Mouse (Mus musculus) frontal cortex, postnatal 14 days (tissue): ENCODE measurements around the gene Map9.
"Not testable (repeated sequence)": the region's sequence is repeated elsewhere in the genome, so short reads cannot be mapped to it uniquely, and the experiment has no call there.

Experiments
- DNase-seq, 2 experiments: peaks; one replicate each; pipeline ENCODE4 v3.0.0; 2022; ENCODE audit warnings: low spot score in 2 of 2

Map9 gene

DNA sequence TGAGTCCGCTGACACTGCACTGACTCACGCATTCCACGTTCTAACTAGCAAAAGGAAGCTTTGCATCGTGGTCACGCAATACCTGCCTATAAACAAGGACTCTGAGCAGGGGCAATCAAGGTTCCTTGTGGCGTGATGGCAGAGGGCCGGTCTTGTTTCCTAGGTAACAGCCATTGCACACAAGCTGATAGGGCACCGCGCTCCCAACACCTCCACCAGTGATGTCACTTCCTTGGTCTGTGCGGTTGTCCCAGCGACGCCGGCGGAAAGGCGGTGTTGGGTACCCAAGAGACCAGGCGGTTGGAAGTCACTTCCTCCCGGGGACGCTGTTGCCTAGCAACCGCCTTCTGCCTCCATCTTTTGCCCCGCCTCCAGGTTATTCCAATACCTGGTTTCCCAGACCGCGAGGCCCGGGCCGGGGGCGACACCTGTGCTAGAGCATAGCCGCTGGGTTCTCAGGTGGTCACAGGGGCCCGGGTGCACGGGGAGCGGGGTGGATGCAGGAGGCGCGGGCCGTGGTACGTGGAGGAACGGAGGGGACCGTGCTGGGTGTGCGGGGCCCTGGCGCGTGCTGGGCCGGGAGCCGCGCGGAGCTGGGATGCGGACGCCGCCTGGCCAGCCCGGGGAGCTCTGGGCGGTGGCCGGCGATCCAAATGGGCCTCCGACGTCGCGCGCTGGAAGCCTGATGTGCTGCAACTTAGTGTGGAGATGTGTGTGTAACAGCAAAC, at the start of gene Map9:
TSS of gene Map9 (plus strand) at position 248 of the 728 bp plus-strand sequence.
- peak; percentile 95 to 99 for DNase-seq

DNA sequence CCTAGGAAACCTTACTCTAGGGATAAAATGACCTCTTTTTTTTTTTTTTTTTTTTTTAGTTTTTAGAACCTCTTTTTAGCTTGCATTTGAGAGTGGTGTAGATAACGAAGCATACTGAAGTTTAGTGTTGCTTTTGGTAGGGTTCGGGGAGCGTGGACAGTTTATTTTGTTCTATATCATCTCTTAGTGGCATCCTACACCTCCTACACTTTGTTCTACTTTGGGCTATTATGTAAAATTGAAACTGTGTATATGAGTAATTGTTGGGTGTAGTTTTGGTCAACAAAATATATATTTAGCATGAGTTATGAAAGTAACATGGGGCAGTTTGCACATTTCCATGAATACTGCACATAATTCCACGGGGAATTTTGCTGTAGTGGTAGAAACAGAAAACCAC, 42.1 kb upstream of the Map9 start:
- DNase-seq: no peak

DNA sequence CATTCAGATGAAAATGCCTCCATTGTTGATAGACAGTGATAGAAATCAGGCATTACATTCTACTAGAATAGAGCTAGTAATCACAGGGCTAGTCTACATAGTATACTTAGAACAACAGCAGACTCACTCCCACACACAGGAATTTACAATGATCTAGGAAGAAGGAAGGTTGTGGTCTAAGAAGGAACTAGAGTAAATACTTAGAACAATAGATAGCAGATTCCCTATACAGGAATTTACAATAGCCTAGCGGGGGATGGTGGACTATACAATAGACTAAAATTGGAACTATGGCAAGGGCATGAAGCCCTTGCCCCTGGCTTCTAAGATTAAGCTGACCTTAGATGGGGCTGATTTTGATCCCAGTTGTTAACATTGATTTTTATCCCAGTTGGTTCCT, 31.1 kb upstream of the Map9 start:
- not testable (repeated sequence) for DNase-seq

DNA sequence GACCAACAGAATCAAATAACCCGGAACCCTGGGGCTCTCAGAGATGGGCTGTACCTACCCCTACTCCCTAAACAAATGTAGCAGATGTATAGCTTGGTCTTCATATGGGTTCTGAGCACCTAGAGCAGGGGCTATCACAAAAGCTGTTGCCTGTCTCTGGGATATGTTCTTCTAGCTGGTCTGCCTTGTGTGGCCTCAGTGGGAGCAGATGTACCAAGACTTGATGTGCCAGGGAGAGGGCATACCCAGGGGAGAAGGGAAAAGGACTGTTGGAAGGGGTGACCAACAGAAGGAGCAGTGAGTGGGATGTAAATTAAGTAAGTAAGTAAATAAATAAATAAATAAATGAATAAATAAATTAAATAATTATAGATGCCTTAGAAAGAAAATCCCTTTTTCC, 25.8 kb upstream of the Map9 start:
- no peak for DNase-seq

DNA sequence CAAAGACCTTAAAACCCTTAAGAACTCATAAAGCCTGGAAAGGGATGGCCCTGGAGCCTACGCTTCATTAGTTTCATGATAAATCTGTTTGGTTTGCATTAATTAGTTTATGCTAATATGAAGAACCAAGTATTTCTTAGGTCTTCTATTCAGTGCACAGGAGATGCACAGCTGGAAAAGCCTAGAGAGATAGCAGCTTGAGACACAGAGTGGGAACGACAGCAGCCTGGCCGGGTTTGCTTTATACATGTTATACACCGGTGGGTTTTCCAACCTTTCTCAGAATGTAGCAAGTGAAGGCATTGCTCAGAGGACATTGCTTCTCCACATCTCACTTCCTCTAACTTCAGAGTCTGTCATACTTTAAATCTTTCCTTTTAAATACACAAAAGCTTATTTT, 25.3 kb upstream of the Map9 start:
- DNase-seq: no peak

DNA sequence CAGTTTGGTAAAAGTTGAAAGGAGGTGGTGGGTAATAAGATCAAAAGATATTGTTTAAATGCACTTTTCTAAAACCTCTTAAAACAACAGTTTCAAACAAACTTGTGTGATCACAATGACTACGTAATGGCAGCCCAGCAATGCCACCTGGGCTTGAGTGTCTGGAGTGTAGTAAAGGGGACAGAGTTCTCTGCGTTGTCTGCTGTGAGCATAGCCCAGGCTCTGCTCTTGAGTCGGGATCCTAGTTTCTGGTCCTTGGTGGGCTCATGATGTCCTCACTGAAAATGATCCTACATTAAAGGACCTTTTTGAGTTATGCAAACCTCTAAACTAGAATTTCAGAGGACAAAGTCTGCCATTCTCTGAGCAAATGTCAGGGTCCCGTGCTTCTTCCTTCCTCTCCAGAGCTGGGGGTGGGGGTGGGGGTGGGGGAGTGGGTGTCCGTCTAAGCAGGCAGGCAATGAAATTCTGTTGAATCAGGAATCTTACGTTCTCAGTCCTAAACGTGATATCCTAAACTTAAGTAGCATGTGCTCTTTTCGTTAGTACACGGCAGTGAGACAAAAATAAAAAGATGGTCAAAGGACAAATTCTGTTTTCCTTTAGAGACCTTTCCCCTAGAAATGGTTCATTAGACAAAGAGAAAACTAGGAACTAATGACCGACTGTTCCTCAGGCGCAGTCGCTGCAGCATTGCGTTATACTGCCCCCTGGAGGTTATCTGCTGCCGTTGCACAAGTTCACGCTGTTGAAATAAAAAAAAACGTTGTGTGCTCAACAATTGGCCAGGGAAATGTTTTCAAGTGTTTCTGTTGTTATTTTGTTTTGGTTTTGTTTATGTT, 24.5 kb upstream of the Map9 start:
- DNase-seq: peak in 1 of 2 experiments; percentile 57

DNA sequence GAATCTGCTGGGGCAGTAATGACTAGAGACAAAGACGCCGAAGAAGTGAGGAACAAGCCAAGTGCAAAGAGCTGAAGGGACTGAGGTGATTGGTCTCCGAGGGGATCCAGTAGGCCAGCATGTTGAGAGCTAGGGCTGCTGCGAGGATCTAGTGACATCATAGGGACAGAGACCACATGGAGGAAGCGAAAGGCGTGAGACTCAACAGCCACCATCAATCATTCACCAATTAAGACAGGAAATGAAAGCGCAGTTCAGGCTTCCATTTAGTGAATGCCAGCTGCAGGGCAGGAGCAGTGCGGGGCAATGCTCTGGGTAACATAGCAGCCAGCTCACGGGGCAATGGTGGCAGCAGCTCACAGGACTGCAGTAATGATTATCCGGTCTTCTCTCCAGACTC, 17.7 kb upstream of the Map9 start:
- DNase-seq: no peak

DNA sequence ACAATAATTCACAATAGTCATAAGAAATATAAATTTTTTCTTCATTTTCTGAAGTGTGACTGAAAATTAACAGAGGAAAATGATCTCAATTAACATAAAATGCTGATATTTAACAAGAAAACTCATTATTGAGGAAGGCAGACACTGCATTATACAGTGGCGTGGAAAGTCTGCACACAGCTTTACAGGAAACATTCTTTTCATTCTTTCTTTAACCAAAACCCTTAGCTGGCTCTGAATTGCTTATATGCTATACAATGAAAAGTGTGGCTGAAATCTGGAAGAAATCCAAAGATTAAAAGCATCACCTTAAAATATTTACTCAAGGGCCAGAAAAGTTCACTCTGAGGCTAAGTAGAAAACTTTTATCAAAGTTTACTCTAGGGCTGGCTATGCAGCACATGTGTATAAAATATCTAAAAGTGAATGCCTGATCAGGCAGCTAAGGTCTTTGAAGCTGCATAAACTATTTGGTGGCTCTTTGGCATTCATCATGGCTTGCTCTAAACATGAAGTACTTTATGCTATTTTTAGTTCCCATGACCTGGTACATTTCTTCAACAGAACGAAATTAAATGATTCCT, 9.5 kb upstream of the Map9 start:
- DNase-seq: no peak

DNA sequence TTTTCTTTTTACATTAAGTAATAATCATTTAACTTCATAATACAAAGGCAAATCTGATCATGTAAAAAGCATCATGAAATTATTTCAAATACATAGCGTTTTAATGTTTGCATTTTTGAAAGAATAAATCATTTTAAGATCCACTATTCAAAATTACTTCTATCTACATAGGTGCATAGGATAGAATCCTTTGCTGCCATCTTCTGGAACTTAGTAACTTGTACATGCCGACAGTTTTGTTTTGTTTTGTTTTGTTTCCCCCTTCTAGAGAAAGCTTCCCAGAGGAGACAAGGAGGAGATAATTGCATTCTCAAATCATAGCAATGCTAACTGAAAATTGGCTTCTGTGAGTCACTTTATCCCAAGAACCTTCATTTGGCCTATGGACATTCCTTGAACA, 7.5 kb upstream of the Map9 start:
- no peak for DNase-seq

DNA sequence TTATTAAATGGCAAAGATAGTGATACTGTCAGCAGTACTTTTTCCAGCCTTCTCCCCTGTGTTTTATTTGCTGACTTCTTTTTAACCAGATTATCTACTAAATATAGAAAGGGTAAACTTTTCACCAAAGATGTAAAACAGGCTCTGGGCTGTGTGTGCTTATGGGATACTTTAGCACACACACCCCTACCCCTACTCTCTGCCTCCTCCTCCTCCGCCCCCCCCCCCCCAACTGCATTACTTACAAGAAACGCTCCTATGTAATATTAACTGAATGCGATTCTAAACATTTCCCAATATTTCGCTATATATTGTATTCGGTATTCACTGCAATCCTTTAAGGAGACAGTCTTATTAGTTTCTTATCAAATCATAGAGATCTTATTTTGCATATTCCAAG, 504 bp upstream of the Map9 start:
- DNase-seq: no peak

DNA sequence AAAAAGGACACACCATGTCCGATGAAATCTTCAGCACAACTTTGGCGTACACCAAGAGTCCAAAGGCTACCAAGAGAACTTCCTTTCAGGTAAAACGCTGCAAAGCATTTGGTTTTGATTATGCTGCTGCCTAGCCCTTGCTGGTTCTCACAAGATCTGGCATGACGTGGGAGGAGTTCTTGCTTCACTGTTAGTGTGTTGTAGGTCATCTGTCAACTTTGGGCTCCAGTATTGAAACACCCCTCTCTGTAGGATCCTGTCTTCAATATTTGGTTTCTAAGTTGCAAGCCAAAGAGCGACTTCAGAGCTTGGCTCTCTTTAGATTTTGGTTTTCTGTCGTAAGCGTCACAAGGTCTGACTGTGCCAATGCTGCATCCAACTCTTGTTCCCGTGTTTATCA, 1.2 kb downstream of the Map9 start:
- no peak for DNase-seq

DNA sequence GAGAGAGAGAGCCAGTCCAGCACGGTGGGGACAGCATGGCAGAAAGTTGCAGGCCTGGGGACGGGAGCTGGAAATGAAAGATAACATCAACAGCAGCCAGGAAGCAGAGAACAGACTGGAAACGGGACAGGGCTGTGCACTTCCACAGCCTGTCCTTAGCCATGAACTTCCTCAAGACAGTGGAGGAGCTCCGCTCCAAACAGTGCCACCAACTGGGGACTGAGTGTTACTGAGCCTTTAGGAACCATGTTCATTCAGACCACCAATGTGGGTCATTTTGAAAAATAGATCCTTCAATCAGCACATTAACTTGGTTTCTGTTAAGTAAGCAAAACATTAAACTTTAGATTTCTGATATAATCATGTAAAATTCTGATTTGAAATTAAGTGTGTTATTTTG, 4.6 kb downstream of the Map9 start:
- DNase-seq: no peak

DNA sequence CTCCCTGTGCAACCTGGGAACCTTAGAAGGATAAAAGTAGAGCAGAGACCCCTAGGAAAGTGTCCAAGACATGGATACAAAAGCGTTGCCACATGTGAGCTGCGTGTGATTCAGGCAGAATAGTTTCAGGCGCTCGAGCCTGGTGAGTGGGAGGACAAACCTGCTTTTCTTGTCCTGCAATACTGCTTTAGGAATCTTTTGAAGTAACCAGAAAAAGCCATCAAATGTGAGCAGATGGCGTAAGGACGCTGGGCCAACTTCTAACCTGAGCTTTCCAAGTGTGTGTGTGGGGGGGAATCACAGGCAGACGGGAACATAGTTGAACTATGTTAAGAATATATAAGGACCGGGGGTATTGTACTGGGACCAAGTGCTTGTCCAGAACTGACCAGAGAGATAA, 6.7 kb downstream of the Map9 start:
- peak in 1 of 2 experiments; percentile 30 for DNase-seq

DNA sequence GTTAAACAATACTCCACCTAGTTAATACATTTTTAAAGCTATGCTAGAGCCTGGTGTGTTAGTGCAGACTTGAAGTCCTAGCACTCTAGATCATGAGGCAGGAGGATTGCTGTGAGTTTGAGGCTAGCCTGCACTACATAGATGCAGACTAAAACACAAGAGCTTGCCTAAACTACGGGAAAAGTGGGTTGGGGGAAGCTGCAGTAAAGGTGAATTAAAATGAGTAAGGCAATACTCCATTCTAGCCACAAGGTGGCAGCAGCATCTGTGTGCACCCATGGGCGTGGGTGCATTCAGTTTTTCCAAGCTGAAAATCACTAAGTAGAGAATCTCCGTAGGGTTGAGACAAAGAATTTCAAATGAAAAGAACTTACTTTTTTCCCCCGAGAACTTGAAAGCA, 7.1 kb downstream of the Map9 start:
- no peak for DNase-seq

DNA sequence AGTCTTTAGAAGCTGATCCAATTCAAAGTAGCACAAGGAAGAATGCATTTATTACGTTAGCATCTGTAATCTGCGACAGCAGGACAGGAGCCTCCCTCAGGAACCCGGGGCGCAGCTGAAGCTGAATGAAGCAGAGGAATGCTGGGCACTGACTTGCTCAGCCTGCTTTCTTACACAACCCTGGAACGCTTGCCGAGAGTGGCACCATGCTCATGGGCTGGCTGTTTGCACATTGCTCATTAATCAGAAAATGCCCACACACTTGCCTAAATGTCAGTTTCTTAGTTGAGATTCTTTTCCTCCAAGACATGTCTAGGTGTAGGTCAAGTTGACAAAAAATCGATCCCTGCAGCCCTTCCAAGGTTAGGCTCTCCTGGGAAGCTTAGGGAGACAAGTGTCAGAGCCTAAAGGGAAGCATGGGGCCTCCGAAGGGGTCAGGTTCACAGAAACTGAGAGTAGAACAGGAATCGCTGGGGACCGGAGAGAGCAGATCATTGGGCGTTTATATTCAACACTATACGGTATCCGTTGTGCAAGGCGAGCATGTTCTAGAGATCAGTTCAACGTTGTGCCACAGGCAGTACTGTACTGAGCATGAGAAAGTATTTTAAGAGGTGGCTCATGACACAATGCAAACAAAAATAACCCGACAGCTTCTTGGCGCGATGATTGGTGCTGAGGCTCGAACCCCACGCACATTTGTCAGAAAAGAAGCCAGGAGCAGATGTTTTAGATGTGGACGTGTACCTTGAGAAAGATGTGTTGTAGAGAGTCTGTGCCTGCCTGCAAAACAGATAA, 11.4 kb downstream of the Map9 start:
- peak in 1 of 2 experiments; percentile 20 for DNase-seq

DNA sequence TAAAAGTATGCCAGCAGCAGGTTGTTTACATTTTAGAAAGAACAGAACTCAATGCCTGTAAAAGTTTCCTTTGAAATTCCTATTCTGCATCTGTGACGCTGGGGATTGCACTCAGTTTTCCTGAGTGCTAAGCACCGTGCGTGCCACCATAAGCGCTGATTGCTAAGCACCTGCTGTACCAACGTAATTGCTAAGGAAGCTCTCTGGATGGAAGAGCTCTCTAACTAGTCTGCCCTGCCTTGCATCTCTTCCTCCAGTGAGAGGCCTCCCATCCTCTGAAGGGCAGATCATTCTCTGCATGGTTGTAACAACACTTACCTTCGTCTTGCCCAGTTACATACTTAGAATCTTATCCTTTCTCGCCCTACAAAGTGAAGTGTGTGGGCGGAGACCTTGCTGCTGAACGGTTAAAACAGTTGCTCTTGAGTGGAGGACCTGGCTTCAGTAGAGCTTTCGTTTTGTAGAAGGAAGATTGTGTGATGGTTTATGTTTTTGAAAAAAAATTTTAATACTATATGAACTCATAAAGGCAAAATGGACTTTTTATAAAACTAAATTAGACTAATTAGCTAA, 12.7 kb downstream of the Map9 start:
- no peak for DNase-seq

DNA sequence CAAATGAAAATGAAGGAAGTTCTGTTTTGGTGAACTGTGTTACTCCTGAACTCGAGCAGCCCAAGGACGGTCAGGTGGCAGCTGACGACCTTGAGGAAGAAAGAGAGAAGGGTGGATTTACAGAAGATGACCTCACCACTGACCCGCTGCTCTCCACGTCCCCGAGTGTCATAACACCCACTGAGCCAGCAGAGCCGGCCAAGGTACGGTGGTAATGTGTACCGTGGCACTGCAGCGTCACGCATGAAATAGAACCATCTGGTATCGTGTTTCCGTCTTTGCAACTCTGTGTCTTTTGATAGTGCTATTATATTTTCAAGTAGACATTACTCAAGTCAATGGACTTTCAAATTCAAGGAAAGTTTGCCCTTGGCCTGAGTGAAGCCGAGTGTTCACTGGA, 19.1 kb downstream of the Map9 start:
- no peak for DNase-seq

DNA sequence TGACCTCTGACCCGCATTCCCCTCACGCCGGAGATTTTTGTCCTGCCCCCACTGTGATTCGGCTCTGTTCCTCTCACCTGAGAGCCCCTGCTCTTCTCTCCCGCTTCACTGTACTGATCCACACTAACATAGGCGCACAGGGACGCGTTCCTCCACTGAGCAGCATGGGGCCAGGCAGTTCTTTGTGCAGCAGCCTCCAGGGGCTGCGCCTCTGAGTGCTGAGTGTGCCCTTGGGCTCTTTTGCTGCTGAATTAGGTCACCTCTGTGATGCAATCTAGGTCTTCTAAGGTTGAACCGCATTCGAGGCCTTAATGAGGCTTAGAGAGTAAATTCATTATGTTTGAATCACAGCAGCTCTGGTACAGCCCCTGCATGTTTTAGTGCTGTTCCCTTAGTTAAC, 24.5 kb downstream of the Map9 start:
- DNase-seq: no peak

DNA sequence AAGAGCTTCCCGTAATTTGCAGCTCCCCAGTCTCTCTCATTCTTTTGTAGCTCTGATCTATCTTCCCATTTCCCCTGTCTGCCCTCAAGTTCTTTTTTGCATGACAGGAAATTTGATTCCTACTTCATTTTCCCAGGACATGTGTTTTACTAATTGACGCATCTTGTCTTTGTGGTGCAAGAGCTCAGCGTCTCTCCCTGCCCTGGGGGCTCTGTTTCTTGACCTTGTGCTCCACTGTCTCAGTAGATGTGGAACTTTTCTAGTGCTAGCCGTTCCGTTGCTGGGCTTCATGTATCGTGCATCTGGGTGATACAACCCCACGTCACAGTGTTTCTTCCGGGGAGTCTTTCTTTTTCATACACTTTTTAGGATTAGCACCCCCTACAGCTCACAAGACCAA, 27.2 kb downstream of the Map9 start:
- DNase-seq: no peak

DNA sequence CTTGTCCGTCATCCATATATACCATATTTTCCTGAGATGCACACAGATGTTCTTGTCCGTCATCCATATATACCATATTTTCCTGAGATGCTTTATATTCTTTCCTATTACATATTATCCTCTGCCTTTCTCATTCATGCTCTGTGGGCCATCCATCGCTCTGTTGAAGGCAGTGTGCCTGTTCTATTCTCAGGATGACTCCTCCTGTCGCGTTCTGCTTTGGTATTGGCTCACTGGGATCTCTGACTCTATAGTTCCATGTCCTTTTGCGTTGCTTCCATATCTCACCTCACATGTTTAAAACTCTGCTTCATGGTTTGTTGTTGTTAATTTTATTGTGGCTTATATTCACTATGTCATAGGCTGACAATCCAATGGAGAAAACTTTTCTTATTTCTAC, 48.0 kb downstream of the Map9 start:
- DNase-seq: no peak

DNA sequence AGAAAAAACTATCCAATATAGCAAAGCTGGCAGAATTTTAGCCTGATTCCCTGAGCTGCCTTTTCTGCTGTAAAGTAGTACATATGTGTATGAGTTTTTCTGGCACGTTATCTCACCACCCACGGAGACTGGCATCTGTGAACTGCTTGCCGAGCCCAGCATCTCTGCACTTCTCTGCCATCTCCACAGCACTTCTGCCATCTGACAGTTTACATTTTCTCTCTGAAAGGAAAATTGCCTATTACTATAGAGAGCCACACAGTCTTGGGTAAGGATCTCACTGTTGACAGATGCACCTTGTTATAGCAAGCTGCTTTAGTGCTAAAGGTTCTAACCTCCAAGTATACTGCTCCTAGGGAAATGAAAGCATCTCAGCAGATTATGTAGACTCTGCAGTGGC, 48.5 kb downstream of the Map9 start:
- DNase-seq: peak; percentile 44 to 60

DNA sequence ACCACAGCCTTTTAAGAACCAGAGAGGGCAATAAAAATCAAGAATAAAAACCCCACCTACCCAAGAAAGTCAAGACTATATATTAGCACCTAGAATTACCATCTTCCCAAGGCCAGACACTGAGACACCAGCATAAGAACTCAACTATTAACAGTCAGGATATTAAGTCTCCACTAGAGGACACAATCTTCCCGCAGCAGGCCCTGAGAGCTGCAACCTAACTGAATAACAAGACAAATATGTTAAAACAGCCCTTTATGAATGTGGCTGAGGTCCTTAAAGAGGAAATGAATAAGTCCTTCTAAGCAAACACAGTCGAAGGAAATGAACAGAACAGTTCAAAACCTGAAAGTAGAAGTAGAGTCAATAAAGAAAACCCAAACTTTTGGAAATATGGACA, 49.6 kb downstream of the Map9 start:
- no peak for DNase-seq
